Mouse (Mus musculus) heart, embryonic 10.5 days (tissue): ENCODE measurements around the gene Rhod. TPM values are rescaled to one million over a fixed set of nuclear protein-coding genes. Genes with fewer than 3 reads are reported as not detected.

Experiments used
- DNase-seq: peaks from one replicate; pipeline ENCODE4 v3.0.0-alpha.2; 2017; ENCODE audit warnings: low spot score
- H3K27ac ChIP-seq: fragments of 300-500 bp; sonication (generic); 2 replicates; pipeline ENCODE4 v1.5.1; 2016; ENCODE audit warnings: mild to moderate bottlenecking
- H3K27me3 ChIP-seq: fragments of 300-500 bp; sonication (generic); 2 replicates; pipeline ENCODE4 v1.6.1; 2016; ENCODE audit warnings: mild to moderate bottlenecking; ENCODE audit not compliant: poor library complexity, insufficient read depth, severe bottlenecking
- H3K36me3 ChIP-seq: fragments of 300-500 bp; sonication (generic); 2 replicates; pipeline ENCODE4 v1.6.1; 2016; ENCODE audit warnings: mild to moderate bottlenecking, moderate library complexity
- H3K4me1 ChIP-seq: fragments of 300-500 bp; sonication (generic); 2 replicates; pipeline ENCODE4 v1.6.1; 2016; ENCODE audit warnings: mild to moderate bottlenecking
- H3K4me3 ChIP-seq: fragments of 300-500 bp; sonication (generic); 2 replicates; pipeline ENCODE4 v1.5.1; 2016; ENCODE audit warnings: mild to moderate bottlenecking, moderate library complexity
- H3K9me3 ChIP-seq: fragments of 300-500 bp; sonication (generic); 2 replicates; pipeline ENCODE4 v1.6.1; 2016; ENCODE audit warnings: mild to moderate bottlenecking, moderate library complexity
- WGBS: fragments of 180-500 bp; shearing (Covaris S2); methylation state at CpG from one replicate; pipeline ENCODE4 v1.1.7; 2016; 5-methylcytosine and 5-hydroxymethylcytosine counted together
- polyA plus RNA-seq: library from polyadenylated mRNA; unstranded; fragments of >200 nt; fragmentation: Nextera tagmentation; extraction: Ambion mirVana; gene quantifications from 2 replicates; pipeline ENCODE4 v1.2.1, GENCODE M21; 2016

Rhod gene
- 24.3 and 28.9 TPM in 2 replicates for polyA plus RNA-seq

GRCm38 (mm10) chr19:4439161-4439801 is at the start of gene Rhod:
Gene Rhod, minus strand, starts transcription at chr19:4439432.
- under 1% methylated on average over 46 of the region's 51 CpGs for WGBS
- H3K9me3 ChIP-seq = no peaks in the 10 kb centered on the region
- no peaks in the 10 kb centered on the region for H3K27me3 ChIP-seq
- H3K4me3 ChIP-seq = peak within 1 kb of the TSS; percentile 86
- H3K27ac ChIP-seq = peak within 1 kb of the TSS; percentile 88
- no peak for DNase-seq
- peaks cover 19% of the 10 kb centered on the region for H3K36me3 ChIP-seq
- peaks cover 60% of the 10 kb centered on the region for H3K4me1 ChIP-seq

GRCm38 (mm10) chr19:4487877-4488276 is 48.6 kb upstream of the Rhod start:
- WGBS = 63% methylated on average over 2 of the region's 2 CpGs
- DNase-seq = no peak
- Histone ChIP-seq H3K4me3 (no peak overlapping the region), H3K36me3 (no peaks in the 10 kb centered on the region), H3K4me1 (peaks cover 11% of the 10 kb centered on the region; the same call in 1 of the 2 replicates), H3K27me3 (no peaks in the 10 kb centered on the region), H3K9me3 (no peaks in the 10 kb centered on the region), H3K27ac (no peak overlapping the region)

GRCm38 (mm10) chr19:4485006-4485405 is 45.8 kb upstream of the Rhod start:
- WGBS = 63% methylated on average over 5 of the region's 5 CpGs
- Histone ChIP-seq H3K36me3 (no peaks in the 10 kb centered on the region), H3K4me1 (peaks cover 7% of the 10 kb centered on the region; the same call in 1 of the 2 replicates), H3K27me3 (peaks cover 2% of the 10 kb centered on the region; the same call in 1 of the 2 replicates), H3K9me3 (no peaks in the 10 kb centered on the region), H3K27ac (no peak overlapping the region), H3K4me3 (no peak overlapping the region)
- DNase-seq = no peak

GRCm38 (mm10) chr19:4482111-4482859 is 43.1 kb upstream of the Rhod start:
- peaks cover 23% of the 10 kb centered on the region for H3K27me3 ChIP-seq
- peaks cover 4% of the 10 kb centered on the region for H3K4me1 ChIP-seq
- no peaks in the 10 kb centered on the region for H3K9me3 ChIP-seq
- no peak overlapping the region for H3K27ac ChIP-seq
- H3K36me3 ChIP-seq = no peaks in the 10 kb centered on the region
- H3K4me3 ChIP-seq = no peak overlapping the region
- DNase-seq = no peak
- 85% methylated on average over 3 of the region's 3 CpGs for WGBS

GRCm38 (mm10) chr19:4481326-4481725 is 42.1 kb upstream of the Rhod start:
- no peak for DNase-seq
- 32% methylated on average over 4 of the region's 4 CpGs for WGBS

GRCm38 (mm10) chr19:4480041-4480440 is 40.8 kb upstream of the Rhod start:
- 84% methylated on average over 2 of the region's 2 CpGs for WGBS
- DNase-seq = no peak
- H3K4me1 ChIP-seq = peaks cover 13% of the 10 kb centered on the region
- H3K27ac ChIP-seq = no peak overlapping the region
- no peaks in the 10 kb centered on the region for H3K9me3 ChIP-seq
- H3K27me3 ChIP-seq = peaks cover 46% of the 10 kb centered on the region
- H3K4me3 ChIP-seq = no peak overlapping the region
- no peaks in the 10 kb centered on the region for H3K36me3 ChIP-seq

More at GRCm38 (mm10) chr19:4481326-4481725, 42.1 kb upstream of the Rhod start:
- Histone ChIP-seq H3K4me3 (no peak overlapping the region), H3K4me1 (peaks cover 12% of the 10 kb centered on the region), H3K27ac (no peak overlapping the region), H3K27me3 (peaks cover 33% of the 10 kb centered on the region), H3K9me3 (no peaks in the 10 kb centered on the region), H3K36me3 (no peaks in the 10 kb centered on the region)

GRCm38 (mm10) chr19:4478190-4478516 is 38.9 kb upstream of the Rhod start:
- WGBS = 17% methylated on average over 1 of the region's 1 CpGs
- H3K4me1 ChIP-seq = peaks cover 13% of the 10 kb centered on the region
- peaks cover 56% of the 10 kb centered on the region for H3K27me3 ChIP-seq
- H3K27ac ChIP-seq = no peak overlapping the region
- DNase-seq = no peak
- H3K9me3 ChIP-seq = no peaks in the 10 kb centered on the region
- H3K4me3 ChIP-seq = no peak overlapping the region
- no peaks in the 10 kb centered on the region for H3K36me3 ChIP-seq

GRCm38 (mm10) chr19:4477345-4478189 is 38.3 kb upstream of the Rhod start, which contains the start of gene Syt12:
Gene Syt12, minus strand, starts transcription at chr19:4477447.
- H3K9me3 ChIP-seq = no peaks in the 10 kb centered on the region
- H3K4me3 ChIP-seq = peak within 1 kb of the TSS; percentile 62
- no peak for DNase-seq
- H3K27me3 ChIP-seq = peaks cover 56% of the 10 kb centered on the region
- WGBS = 23% methylated on average over 21 of the region's 21 CpGs
- peaks cover 13% of the 10 kb centered on the region for H3K4me1 ChIP-seq
- peak within 1 kb of the TSS; percentile 79 for H3K27ac ChIP-seq
- H3K36me3 ChIP-seq = no peaks in the 10 kb centered on the region

- DNase-seq = no peak
- peaks cover 56% of the 10 kb centered on the region for H3K27me3 ChIP-seq
- H3K4me3 ChIP-seq = peak overlapping the region; percentile 62
- peak overlapping the region; percentile 79 for H3K27ac ChIP-seq
- no peaks in the 10 kb centered on the region for H3K36me3 ChIP-seq
- no peaks in the 10 kb centered on the region for H3K9me3 ChIP-seq
- H3K4me1 ChIP-seq = peaks cover 13% of the 10 kb centered on the region
- under 1% methylated on average over 70 of the region's 70 CpGs for WGBS
Observed at GRCm38 (mm10) chr19:4476601-4477257, 37.5 kb upstream of the Rhod start.

GRCm38 (mm10) chr19:4475224-4475925 is 36.1 kb upstream of the Rhod start:
- Histone ChIP-seq H3K4me1 (peaks cover 13% of the 10 kb centered on the region), H3K4me3 (no peak overlapping the region), H3K27ac (no peak overlapping the region), H3K27me3 (peaks cover 56% of the 10 kb centered on the region), H3K9me3 (no peaks in the 10 kb centered on the region), H3K36me3 (no peaks in the 10 kb centered on the region)
- 66% methylated on average over 11 of the region's 11 CpGs for WGBS
- no peak for DNase-seq

- WGBS = 28% methylated on average over 3 of the region's 3 CpGs
- Histone ChIP-seq H3K27me3 (peaks cover 51% of the 10 kb centered on the region), H3K4me1 (peaks cover 13% of the 10 kb centered on the region), H3K27ac (no peak overlapping the region), H3K9me3 (no peaks in the 10 kb centered on the region), H3K4me3 (no peak overlapping the region), H3K36me3 (no peaks in the 10 kb centered on the region)
- no peak for DNase-seq
Observed at GRCm38 (mm10) chr19:4474739-4475138, 35.5 kb upstream of the Rhod start.

- Histone ChIP-seq H3K27me3 (peaks cover 46% of the 10 kb centered on the region), H3K4me3 (no peak overlapping the region), H3K4me1 (peaks cover 13% of the 10 kb centered on the region), H3K9me3 (no peaks in the 10 kb centered on the region), H3K27ac (no peak overlapping the region), H3K36me3 (no peaks in the 10 kb centered on the region)
- no peak for DNase-seq
- WGBS = 71% methylated on average over 5 of the region's 5 CpGs
Observed at GRCm38 (mm10) chr19:4473549-4473948, 34.3 kb upstream of the Rhod start.
